Mouse (Mus musculus) MEL-GATA-1-ER (cell line): ENCODE results near the gene Ptprg.
"Not testable (repeated sequence)": the region's sequence is repeated elsewhere in the genome, so short reads cannot be mapped to it uniquely, and the experiment has no call there.

ENCODE experiments used
- DNase-seq: peaks from one replicate; pipeline ENCODE4 v3.0.0-alpha.2; 2012; ENCODE audit warnings: low read depth; ENCODE audit errors: extremely low read depth

Ptprg gene

DNA sequence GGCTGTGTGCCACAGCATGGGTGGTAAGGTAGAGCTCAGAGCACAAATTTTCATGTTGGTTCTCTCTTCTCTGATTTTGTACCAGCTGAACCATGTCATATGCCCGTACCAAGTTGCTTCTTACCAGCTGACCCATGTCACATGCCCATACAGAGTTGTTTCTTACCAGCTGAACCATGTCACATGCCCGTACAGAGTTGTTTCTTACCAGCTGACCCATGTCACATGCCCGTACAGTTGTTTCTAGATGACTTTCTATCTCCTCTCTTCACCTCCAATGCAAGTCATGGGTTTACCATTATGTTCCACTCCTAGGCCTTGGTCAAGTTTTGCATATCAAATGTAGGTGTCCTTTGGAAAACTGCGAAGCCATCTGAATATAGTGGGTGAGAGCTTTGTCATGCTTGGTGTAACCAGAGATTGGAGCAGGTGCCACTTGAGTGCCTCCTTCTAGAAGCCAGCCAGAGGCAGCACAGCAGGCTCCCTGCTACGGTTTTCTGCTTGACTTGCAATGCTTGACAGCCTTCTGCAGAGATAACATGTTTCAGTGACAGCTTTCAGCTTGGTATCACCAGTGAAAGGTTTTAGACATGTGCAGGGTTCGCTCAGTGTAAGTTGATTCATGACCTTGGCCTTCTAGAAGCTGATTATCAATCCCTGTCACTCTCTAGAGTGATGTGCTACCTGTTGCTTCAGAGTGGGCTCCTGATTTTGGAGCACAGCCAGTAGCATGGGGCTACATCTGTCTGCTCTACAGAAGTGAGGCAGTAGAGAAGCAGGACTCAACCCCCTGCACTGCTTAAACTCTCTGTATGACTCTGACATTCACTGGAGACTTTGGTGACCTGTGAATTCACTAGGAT is 401.9 kb downstream of the Ptprg start:
- no peak for DNase-seq

DNA sequence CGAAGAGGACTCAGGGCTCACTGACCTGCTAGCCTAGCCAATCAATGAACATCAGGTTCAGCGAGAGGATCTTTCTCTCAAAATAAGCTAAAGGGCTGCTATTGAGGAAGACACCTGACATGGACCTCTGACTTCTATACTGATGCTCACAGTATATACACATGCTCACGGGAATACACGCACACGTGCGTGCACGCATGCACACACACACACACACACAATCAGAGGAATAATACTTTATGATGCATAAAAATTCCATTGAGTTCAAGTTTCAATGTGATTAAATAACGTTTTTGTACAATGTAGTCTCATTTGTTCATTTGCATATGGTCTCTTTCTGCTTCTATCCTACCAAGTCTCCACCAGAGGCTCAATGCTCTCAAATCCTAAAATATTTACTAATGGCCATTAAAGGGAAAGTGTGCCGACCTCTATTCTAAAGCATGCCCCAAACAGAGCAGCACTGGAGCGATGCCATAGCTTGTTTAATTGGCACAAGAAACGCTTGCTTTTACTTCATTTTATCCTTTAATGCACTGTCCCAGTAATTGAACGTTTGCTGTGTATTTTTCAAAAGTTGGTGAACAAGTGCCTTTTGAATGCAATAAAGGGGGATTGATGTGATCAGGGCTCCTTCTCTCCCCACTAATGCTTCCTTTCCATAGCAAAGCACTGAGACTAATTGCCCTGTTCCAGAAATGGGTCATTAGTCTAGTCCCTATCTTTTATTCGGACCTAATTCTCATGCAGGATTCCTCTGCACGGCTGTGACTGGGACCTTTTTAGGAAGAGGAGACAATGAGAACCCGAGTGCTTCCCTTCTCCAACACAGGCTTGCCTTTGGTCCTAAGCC is 407.2 kb downstream of the Ptprg start:
- no peak for DNase-seq

DNA sequence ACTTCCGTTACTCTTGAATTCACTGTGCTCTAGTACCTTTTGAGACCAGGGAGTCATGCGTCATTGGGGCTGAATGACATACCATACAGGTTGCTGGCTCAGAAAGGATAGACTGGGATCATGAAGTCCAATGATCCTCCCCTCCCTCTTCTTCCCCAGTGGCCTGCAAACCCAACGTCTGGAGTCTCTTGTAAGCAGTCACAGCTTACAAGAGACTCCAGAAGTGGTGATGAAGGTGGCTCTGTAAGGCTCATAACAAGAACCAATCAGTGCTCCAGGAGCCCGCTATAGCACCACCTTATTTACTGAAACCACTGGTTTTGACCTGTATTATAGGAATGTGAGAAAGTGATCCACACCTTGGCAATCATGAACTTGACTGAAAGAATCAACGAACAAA is 408.8 kb downstream of the Ptprg start:
- DNase-seq: no peak

DNA sequence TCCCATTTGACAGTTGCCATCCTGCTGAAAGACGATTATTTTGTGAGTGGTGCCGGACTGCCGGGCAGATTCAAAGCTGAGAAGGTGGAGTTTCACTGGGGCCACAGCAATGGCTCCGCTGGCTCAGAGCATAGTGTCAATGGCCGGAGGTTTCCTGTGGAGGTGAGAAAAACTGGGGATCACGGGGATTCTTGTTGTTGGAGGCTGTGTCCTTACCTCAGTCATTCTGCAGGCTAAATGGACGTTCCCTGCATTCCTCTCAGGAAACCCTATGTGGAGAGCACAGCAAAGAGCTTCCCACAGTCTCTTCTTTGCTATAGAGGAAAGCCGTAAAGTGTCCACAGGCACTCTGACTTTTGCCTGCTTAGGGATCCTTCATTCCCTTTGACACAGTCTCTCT is 409.2 kb downstream of the Ptprg start:
- DNase-seq: no peak

DNA sequence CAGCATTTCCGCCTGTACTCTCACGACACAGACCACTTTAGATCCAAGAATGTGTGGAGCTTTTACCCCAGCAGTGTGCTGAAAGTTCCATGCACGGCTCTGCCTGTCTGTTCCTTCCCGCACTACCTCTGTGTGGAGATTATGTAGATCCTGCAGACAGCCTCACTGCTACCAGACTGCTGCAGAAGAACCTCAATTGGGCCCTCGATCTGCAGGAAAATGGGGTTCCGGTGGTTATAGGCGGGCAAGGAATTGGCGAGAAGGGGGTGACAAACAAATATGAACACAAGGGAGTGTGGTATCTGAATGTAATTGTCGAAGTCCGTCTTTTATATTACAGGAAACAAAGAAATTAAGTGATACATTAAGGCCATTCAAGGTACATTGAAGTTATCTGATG is 410.5 kb downstream of the Ptprg start:
- no peak for DNase-seq

DNA sequence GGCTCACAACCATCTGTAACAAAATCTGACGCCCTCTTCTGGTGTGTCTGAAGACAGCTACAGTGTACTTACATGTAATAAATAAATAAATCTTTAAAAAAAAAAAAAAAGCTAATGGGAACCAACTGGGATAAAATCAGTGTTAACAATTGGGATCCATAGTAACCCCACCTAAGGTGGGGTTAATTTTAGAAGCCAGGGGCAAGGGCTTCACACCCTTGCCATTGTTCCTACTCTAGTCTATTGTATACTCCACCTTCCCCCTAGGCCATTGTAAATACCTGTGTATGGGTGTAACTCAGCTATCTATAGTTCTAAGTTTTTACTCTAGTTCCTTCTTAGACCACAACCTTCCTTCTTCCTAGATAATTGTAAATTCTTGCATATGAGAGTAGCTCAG is 411.0 kb downstream of the Ptprg start:
- DNase-seq: not testable (repeated sequence)

DNA sequence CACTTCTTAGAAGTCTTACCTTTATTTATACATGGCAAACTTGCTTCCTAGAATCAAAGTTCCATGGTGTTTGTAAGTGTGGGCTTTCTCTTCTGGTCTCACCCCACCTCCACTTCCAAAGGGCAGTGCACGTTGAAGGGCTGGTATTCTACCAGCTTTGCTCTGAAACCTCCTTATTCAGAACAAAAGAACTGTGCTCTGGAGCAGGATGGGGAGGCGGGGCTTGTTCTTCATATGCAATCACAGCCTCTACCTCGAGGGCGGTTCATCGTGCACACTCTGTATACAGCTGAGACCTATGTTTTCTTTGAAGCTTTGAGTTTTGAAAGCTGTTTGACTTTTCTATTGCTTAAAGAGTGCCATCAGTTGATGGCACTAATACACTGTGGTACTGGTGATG is 412.5 kb downstream of the Ptprg start:
- DNase-seq: no peak

DNA sequence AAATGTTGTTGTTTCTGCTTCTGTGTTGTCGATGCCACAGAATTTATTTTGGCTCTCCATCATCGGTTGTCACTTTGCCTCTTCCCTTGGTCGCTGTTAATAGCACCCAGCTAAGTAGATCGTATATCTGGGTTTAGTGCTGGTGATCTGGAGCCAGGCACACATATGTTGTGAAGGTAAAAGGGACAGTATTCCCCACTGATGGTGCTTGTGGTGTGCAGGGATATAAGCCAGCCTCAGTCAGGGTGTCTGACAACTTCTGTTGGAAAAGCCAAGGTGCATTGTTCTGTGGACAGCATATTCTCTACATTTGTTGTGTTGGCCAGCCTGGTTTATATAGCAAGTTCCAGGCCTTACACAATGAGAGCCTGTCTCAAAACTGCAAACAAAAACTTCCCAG is 428.4 kb downstream of the Ptprg start:
- DNase-seq: no peak

DNA sequence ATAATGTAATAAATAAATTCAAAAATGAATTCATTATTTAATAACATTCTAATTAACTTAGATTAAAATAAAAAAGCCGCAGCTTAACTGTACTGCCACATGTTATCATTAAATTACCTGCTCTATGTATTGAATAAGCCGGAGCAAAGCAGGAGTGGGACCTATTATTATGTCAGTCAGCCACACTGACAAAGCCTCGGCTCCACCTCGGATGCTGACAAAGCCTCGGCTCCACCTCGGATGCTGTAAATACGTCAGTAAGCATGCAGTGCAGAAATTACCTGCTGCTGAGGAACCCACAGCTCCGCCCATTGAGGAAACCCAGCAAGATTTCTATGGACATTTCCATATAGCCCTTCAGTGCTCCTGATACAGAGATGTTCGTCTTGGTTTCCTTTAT is 429.7 kb downstream of the Ptprg start:
- DNase-seq: no peak

DNA sequence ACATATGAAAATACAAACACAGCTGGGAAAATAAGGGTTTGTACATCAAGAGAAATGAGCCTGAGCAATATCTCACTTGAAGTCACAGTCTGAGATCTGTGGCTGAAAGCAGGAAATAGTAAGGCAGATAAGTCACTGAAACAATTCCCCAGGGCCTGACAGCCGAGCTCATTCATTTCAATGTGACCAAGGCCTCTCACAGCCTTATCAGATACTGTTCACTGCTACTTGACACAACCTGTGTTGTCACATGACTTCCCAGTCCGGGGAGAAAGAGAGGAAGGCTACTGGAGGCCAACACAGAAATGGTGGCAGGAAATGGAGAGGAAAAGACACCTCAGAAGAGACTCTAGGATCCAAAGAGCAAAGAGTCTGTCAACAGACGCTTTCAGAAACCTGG is 430.8 kb downstream of the Ptprg start:
- DNase-seq: no peak

DNA sequence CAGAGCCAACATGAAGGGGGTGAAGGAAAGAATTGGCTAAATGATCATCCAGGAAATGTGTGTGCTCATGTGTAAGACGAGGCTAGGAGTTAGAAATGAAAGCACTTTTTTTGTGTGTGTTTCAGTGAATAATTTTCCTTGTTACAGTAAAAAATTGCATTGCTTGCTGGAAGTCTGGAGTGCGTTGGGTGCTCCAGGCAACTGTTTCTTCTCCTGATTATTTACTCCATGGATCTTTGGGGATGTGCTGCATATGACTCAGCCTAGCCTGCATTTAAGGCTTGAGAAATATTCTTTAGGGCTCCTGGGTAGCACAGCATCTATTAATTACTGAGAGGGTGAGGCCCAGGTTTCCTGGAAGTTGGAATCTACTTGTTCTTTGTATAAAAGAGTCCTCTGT is 435.6 kb downstream of the Ptprg start:
- no peak for DNase-seq

DNA sequence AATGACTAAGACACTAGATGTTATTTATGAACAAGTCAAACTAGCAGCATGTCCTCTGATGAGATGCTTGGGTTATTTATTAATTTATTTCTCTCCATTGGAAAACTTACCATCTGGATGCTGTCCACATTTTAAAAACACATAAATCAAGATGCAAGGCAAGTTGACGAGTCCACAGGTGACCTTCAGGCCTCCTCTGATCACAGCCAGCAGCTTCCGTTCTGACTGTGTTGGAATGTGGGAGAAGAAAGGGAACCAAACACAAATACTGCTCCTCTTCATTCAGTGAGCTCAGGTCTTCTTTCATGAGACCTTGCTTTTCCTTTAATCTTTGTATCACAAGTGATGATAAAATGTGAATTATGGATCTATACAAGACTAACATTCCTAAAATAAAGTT is 437.8 kb downstream of the Ptprg start:
- no peak for DNase-seq

DNA sequence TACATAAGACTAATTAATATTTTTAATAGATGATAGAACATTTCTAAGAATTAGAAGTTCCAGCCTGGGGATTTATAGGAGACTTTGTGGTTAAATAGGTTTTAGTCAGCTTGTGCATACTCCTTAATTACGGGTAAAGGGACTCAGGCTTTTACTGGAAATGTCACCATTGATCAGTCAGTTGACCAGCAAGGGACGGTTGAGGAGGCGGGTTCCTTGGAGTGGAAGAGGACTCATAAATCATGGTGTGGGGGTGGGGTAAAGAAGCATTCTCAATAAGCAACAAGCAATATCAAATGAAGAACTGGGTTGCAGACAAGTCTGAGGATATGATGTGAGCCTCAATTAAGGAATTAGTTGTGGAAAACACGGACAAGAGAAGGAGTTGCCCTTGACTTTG is 438.8 kb downstream of the Ptprg start:
- no peak for DNase-seq

DNA sequence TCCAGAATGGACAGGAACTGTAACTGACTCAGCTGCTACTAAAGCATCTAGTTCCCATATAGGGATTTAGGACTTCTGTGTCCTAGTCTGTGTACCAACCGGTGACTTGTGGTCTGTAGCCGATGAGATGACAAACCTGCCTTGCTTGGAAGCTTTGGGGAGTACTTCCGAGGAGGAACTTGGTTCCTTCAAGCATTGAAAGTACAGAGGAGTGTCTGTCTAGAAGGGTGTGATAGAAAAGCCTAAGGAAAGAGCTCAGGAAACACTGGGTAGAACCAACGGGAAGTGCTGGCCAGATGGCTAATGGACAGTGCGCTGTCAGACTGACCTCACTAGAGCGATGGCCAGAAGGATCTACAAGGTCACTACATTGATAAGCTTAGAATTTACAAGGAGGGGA is 439.2 kb downstream of the Ptprg start:
- DNase-seq: no peak

DNA sequence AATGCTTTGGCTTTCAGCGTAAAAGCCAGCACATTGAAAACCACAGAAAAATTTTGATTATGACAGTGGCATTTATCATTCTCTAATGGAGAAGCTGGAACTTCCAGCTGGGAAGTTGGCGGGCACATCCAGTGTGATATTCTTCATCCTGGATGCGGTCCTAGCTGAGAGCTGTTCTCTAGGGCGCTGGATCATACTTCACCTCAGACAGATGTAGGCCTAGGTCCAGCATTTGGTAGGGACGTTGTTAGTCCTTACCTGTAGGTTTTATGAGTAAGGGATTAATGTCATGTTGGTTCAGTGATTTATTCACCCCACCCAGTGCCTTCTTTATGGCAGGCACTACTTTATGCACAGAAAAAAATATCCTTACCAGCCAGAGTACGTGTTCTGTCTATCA is 444.2 kb downstream of the Ptprg start:
- DNase-seq: no peak

DNA sequence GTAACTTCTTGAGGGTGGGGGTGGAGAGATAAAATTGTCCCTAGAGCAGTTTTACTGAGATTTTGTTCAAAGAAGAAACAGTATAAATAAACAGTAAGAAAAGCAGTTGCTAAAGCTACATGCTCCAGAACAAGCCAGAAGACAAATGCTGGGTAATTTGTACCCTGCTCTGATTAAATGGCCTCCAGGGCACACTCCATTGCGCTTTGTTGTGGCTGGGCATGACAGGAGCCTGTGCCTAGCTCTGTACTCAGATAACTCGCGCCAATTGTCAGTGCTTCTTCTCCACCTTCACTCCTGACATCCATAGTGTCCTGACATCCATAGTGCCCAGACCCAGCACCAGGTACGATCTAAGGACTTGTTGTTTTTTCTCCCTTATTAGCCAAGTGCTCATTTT is 445.1 kb downstream of the Ptprg start:
- DNase-seq: no peak

DNA sequence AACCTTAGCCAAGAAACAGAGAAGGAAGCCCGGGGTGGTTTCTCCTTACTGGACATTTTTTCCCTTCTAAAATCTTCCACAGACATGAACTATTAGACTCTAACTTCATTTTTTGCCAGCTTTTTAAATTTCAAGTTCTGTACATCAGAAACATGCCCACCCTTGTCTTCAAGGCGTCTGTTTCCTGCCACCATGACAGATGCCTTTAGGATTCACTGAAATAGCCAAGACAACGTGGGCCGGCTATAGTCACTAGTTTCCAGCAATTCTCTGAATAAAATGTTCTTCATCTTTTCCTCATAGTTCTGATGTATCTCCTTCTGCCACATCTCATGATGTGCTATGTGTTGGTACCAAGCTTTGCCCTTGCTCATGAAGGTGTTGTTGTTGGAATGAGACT is 450.7 kb downstream of the Ptprg start:
- DNase-seq: no peak

DNA sequence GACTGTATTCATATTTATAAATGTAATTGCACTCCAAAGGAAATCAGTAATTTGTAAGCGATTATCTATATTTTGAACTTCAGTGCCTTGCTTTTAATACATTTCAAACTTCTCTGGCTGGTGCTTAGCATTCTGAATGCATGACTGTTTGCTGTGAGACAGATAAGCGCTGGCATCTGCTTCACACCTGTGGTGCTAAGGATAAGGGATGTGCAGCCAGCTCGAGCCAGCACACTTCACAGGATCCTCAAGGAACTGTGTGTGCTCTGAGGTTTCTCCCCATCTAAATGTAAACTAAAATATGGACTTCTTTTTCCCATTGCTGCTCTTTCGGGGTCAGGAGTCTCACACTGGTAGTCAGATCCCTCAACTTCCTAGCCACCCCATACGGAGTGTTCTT is 458.4 kb downstream of the Ptprg start:
- no peak for DNase-seq

DNA sequence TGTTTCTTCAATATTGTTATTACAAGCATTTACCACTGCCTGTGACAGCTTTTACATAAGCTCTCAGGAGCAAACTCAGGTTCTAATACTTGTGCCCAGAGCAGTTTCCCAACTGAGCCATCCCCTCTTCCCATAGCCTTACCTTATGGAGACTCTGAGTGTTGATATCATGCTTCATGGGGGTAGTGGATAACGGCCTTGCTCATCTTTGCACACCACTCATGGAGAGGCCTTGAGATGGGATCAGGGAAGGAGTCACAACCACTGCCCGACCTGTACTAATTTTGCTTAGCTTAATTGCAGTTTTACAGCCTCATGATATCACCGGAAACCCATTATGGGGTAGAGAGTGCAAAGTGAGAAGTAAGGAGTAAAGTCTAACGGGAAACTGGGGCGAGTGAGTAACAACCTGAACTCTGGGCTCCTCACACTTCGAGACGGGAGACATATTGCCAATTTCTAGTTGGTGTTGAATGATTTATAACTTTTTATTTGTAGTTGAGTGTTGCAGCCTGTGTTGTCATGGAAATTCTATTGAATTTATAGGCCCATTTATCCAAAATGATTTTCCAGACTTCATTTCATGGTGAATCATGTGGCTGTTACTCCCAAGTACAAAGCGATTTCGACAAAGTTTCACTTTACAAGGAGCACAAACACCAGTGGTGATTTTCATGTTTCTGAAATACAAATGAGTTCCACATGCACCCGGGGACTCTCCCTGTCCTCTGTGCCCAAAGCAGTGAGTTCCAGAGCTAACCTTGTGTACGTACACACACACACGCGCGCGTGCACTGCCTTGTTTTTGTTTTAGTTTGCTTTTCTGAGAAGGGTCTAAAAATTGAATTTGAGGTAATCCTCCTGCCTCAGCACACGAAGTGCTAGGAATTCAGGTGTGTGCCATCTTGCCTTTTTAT is 472.7 kb downstream of the Ptprg start:
- no peak for DNase-seq

DNA sequence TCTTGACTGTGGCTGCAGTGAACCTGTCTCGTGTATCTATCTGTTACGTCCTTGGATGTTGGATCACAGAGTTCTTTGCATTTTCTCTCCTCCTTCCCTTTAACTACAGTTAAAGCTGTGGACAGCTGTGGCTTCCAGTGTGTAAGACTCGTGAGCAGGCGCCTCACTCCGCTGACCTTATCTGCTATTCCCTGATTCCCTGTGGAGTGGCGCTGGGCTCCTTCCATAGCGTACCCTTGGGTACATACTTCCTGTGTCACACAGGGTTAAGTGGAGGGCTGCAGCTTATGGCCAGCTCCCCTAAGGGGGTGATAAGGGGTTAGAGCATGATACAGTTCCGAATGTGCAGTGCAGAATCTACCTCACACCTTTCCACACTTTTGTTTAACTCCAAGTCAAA is 473.9 kb downstream of the Ptprg start:
- no peak for DNase-seq

DNA sequence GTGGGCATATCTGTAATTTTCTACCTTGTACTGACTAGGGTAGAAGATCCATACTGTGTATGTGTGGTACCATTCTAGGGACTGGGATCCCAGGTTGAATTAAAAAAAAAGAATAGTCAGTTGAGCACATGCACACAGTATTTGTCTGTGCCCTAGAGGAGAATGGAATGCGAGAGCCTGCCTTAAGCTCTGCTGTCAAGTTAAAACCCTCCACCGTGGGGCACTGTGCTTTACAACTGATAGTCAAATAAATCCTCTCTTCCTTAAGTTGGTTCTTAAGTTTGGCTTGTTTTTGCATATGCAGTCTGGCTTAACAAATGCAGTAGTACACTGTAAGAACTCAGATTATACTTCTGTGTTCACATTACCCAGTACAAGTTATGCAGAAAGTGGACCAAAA is 476.6 kb downstream of the Ptprg start:
- no peak for DNase-seq
